Mouse (Mus musculus): ENCODE measurements around the gene Igbp1b. TPM values are rescaled to one million over a fixed set of nuclear protein-coding genes. Genes with fewer than 3 reads are reported as not detected.

The Igbp1b gene
- polyA plus RNA-seq (2012; rRNA removed; ENCODE audit: low replicate concordance) = not detected in 2 replicates

GRCm38 (mm10) chr6:138658516-138658915 lies at the start of gene Igbp1b:
Gene Igbp1b (minus strand): TSS chr6:138658544.

Other genes starting within 250 kb of the Igbp1b start
- 0.23 TPM in 1 of 2 replicates, not detected in the other for gene Lmo3, start 76.6 kb downstream of the Igbp1b start, polyA plus RNA-seq (2012; rRNA removed; ENCODE audit: low replicate concordance)

Data from subcutaneous adipose tissue, adult 2 months (tissue).